Mouse (Mus musculus) midbrain, embryonic 15.5 days (tissue): ENCODE data around the gene Gpc2. TPM values are rescaled to one million over a fixed set of nuclear protein-coding genes. Genes with fewer than 3 reads are reported as not detected.
A peak's percentile ranks its signal among the peaks of the same experiment; 100 is the strongest.

Experiments
- ATAC-seq: fragments of 200-750 bp; cut with Nextera tagmentation; replicated peaks from 2 replicates; pipeline ENCODE4 v1.8.0; 2017; ENCODE audit warnings: moderate TSS enrichment
- H3K27ac ChIP-seq: fragments of 300-500 bp; sonication (generic); 2 replicates; pipeline ENCODE4 v1.5.1; 2015; ENCODE audit warnings: mild to moderate bottlenecking, inconsistent platforms
- H3K27me3 ChIP-seq: fragments of 300-500 bp; sonication (generic); replicated peaks from 2 replicates; pipeline ENCODE4 v1.6.1; 2015; ENCODE audit warnings: inconsistent platforms
- H3K36me3 ChIP-seq: fragments of 300-500 bp; sonication (generic); replicated peaks from 2 replicates; pipeline ENCODE4 v1.6.1; 2015; ENCODE audit warnings: inconsistent platforms
- H3K4me1 ChIP-seq: fragments of 300-500 bp; sonication (generic); 2 replicates; pipeline ENCODE4 v1.6.1; 2015; ENCODE audit warnings: inconsistent platforms
- H3K4me2 ChIP-seq: fragments of 300-500 bp; sonication (generic); 2 replicates; pipeline ENCODE4 v1.6.1; 2015; ENCODE audit warnings: inconsistent platforms, mild to moderate bottlenecking, moderate library complexity
- H3K4me3 ChIP-seq: fragments of 300-500 bp; sonication (generic); 2 replicates; pipeline ENCODE4 v1.5.1; 2015; ENCODE audit warnings: mild to moderate bottlenecking, inconsistent platforms
- H3K9ac ChIP-seq: fragments of 300-500 bp; sonication (generic); 2 replicates; pipeline ENCODE4 v1.6.1; 2015; ENCODE audit warnings: mild to moderate bottlenecking, inconsistent platforms
- H3K9me3 ChIP-seq: fragments of 300-500 bp; sonication (generic); 2 replicates; pipeline ENCODE4 v1.6.1; 2016; ENCODE audit warnings: inconsistent platforms
- WGBS: fragments of 180-500 bp; shearing (Covaris S2); methylation state at CpG from one replicate; pipeline ENCODE4 v1.1.7; 2015; ENCODE audit warnings: mixed read lengths; 5-methylcytosine and 5-hydroxymethylcytosine counted together
- polyA plus RNA-seq: library from polyadenylated mRNA; unstranded; fragments of >200 nt; fragmentation: Nextera tagmentation; extraction: Ambion mirVana; gene quantifications from 2 replicates; pipeline ENCODE4 v1.2.1, GENCODE M21; 2015

The Gpc2 gene
- polyA plus RNA-seq, 1 experiment from 2014 or later: 231 TPM

DNA sequence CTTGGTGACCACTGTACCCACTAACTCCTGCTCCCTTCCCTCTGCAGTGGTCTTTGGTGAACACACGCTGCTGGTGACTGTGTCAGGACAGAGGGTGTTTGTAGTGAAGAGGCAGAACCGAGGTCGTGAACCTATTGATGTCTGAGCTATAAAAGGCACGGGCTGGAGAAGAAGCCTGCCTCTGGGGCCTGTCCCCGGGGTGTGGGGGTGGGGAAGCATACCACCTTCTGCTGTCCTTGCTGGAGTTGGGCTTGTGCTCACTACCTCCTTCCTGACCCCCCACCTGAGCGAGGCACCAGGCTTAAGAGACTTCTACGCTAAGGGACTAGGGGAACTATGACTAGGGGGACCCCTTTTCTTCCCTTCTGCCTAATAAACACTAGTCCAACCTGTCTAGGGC is 20.8 kb downstream of the Gpc2 start:
- H3K4me3 ChIP-seq: no peak overlapping the region
- WGBS: 81% methylated on average over 7 of the region's 7 CpGs
- no peak overlapping the region for H3K4me2 ChIP-seq
- H3K27ac ChIP-seq: no peak overlapping the region
- H3K9ac ChIP-seq: no peak overlapping the region
- H3K36me3 ChIP-seq: peaks cover 21% of the 10 kb centered on the region
- peaks cover 30% of the 10 kb centered on the region for H3K4me1 ChIP-seq
- ATAC-seq: no peak
- no peaks in the 10 kb centered on the region for H3K9me3 ChIP-seq
- no peaks in the 10 kb centered on the region for H3K27me3 ChIP-seq

DNA sequence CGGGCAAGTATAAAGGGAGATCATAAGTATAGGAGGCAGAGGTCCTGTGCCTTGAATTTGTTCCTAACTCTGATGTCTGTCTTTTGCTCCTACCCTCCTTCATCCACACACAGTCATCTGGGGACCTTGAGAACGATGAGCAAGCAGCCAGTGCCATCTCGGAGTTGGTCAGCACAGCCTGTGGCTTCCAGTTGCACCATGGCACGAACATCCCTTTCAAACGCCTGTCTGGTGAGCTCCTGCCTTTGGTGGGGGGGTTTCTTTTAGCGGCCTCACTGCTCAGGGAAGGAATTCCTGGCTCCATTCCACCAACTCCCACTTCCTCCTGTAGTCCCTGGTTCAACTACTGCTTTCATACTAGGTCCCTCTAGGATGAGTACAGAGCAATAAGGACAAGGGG is 21.3 kb downstream of the Gpc2 start:
- ATAC-seq: no peak
- H3K27me3 ChIP-seq: no peaks in the 10 kb centered on the region
- H3K36me3 ChIP-seq: peaks cover 21% of the 10 kb centered on the region
- H3K9me3 ChIP-seq: no peaks in the 10 kb centered on the region
- H3K4me2 ChIP-seq: no peak overlapping the region
- no peak overlapping the region for H3K4me3 ChIP-seq
- H3K9ac ChIP-seq: no peak overlapping the region
- 90% methylated on average over 6 of the region's 6 CpGs for WGBS
- H3K4me1 ChIP-seq: peaks cover 30% of the 10 kb centered on the region
- no peak overlapping the region for H3K27ac ChIP-seq

- no peak for ATAC-seq
- Histone ChIP-seq H3K9me3 (no peaks in the 10 kb centered on the region), H3K36me3 (peaks cover 21% of the 10 kb centered on the region), H3K9ac (no peak overlapping the region), H3K4me1 (peaks cover 29% of the 10 kb centered on the region), H3K4me2 (no peak overlapping the region), H3K4me3 (no peak overlapping the region), H3K27me3 (no peaks in the 10 kb centered on the region), H3K27ac (no peak overlapping the region)
- 84% methylated on average over 3 of the region's 3 CpGs for whole genome bisulfite sequencing
These were observed 21.7 kb downstream of the Gpc2 start for GRCm38 (mm10) chr5:138258078-138258477.

GRCm38 (mm10) chr5:138257585-138257978 is 22.2 kb downstream of the Gpc2 start:
- peaks cover 24% of the 10 kb centered on the region for H3K4me1 ChIP-seq
- H3K4me3 ChIP-seq: no peak overlapping the region
- no peak overlapping the region for H3K4me2 ChIP-seq
- WGBS: 93% methylated on average over 4 of the region's 4 CpGs
- no peaks in the 10 kb centered on the region for H3K9me3 ChIP-seq
- no peak overlapping the region for H3K27ac ChIP-seq
- no peak for ATAC-seq
- no peaks in the 10 kb centered on the region for H3K27me3 ChIP-seq
- peaks cover 21% of the 10 kb centered on the region for H3K36me3 ChIP-seq
- H3K9ac ChIP-seq: no peak overlapping the region

GRCm38 (mm10) chr5:138256966-138257584 is 22.7 kb downstream of the Gpc2 start:
- H3K4me2 ChIP-seq: peak overlapping the region; percentile 84; the same call in 1 of the 2 replicates
- H3K9me3 ChIP-seq: no peaks in the 10 kb centered on the region
- WGBS: 92% methylated on average over 10 of the region's 10 CpGs
- no peaks in the 10 kb centered on the region for H3K27me3 ChIP-seq
- H3K36me3 ChIP-seq: peaks cover 21% of the 10 kb centered on the region
- H3K27ac ChIP-seq: no peak overlapping the region
- H3K4me1 ChIP-seq: peaks cover 19% of the 10 kb centered on the region
- no peak overlapping the region for H3K4me3 ChIP-seq
- no peak for ATAC-seq
- H3K9ac ChIP-seq: no peak overlapping the region

DNA sequence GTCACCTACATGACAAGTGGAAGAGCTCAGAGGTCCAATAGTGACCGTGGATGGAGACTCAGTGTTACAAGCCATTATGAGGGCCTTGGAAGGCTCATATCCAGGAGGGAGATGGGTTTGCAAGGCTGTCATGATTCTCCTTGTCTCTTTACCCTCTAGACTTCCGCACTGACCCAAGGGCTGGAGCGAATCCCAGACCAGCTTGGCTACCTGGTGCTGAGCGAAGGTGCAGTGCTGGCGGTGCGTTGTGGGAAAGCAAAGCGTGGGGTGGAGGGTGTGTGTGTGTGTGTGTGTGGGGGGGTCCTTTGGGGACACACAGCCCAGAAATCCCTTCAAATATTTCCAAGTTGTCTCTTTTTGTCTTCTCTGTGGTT is 23.7 kb downstream of the Gpc2 start:
- Histone ChIP-seq H3K4me2 (peak overlapping the region; percentile 84), H3K4me3 (peak overlapping the region; percentile 73), H3K9ac (peak overlapping the region; percentile 80), H3K9me3 (no peaks in the 10 kb centered on the region), H3K27ac (peak overlapping the region; percentile 91), H3K27me3 (no peaks in the 10 kb centered on the region), H3K36me3 (peaks cover 12% of the 10 kb centered on the region), H3K4me1 (peaks cover 16% of the 10 kb centered on the region)
- ATAC-seq: no peak; the same call in 1 of the 2 replicates
- 18% methylated on average over 7 of the region's 7 CpGs for WGBS

GRCm38 (mm10) chr5:138255353-138256093 is 24.3 kb downstream of the Gpc2 start, which contains the start of gene Lamtor4:
Gene Lamtor4 (plus strand): TSS chr5:138255482.
- WGBS: 0% methylated on average over 38 of the region's 38 CpGs
- peak; percentile 100 for ATAC-seq
- H3K4me3 ChIP-seq: peak within 1 kb of the TSS; percentile 73
- H3K27ac ChIP-seq: peak within 1 kb of the TSS; percentile 91
- peaks cover 16% of the 10 kb centered on the region for H3K4me1 ChIP-seq
- H3K4me2 ChIP-seq: peak within 1 kb of the TSS; percentile 84
- no peaks in the 10 kb centered on the region for H3K27me3 ChIP-seq
- peak within 1 kb of the TSS; percentile 80 for H3K9ac ChIP-seq
- no peaks in the 10 kb centered on the region for H3K9me3 ChIP-seq
- peaks cover 9% of the 10 kb centered on the region for H3K36me3 ChIP-seq

GRCm38 (mm10) chr5:138253061-138253460 is 26.7 kb downstream of the Gpc2 start:
- Histone ChIP-seq H3K4me3 (no peak overlapping the region), H3K36me3 (no peaks in the 10 kb centered on the region), H3K9me3 (no peaks in the 10 kb centered on the region), H3K9ac (no peak overlapping the region), H3K27me3 (no peaks in the 10 kb centered on the region), H3K27ac (no peak overlapping the region), H3K4me1 (peaks cover 16% of the 10 kb centered on the region), H3K4me2 (no peak overlapping the region)
- no peak for ATAC-seq
- WGBS: 94% methylated on average over 3 of the region's 3 CpGs

DNA sequence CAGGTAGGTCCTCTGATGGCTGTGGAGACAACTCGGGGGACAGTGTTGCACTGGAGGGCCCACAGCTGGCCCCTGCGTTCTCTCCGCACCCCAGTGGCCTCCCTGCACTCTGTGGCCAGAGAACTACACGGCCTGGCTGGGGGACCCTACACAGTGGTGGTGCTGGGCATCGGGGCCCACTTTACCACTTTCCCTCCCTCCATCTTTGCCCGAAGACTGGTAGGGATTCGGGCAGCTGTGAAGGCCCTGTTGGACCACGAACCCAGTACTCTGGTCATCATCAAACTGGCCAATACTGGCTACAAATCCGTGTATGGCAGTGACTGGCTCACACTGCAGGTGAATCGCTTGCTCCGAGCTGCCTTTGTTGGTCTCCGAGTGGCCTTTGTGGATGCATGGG is 28.7 kb downstream of the Gpc2 start:
- H3K4me2 ChIP-seq: no peak overlapping the region
- no peaks in the 10 kb centered on the region for H3K27me3 ChIP-seq
- H3K4me3 ChIP-seq: no peak overlapping the region
- H3K36me3 ChIP-seq: no peaks in the 10 kb centered on the region
- 82% methylated on average over 12 of the region's 12 CpGs for WGBS
- H3K27ac ChIP-seq: no peak overlapping the region
- H3K4me1 ChIP-seq: peaks cover 8% of the 10 kb centered on the region
- no peak for ATAC-seq
- no peaks in the 10 kb centered on the region for H3K9me3 ChIP-seq
- H3K9ac ChIP-seq: no peak overlapping the region

- no peaks in the 10 kb centered on the region for H3K9me3 ChIP-seq
These were observed 38.3 kb downstream of the Gpc2 start for GRCm38 (mm10) chr5:138241511-138241910.

GRCm38 (mm10) chr5:138234224-138234623 is 45.6 kb downstream of the Gpc2 start:
- H3K9ac ChIP-seq: no peak overlapping the region

More at GRCm38 (mm10) chr5:138241511-138241910, 38.3 kb downstream of the Gpc2 start:
- WGBS: 49% methylated on average over 2 of the region's 2 CpGs
- Histone ChIP-seq H3K36me3 (no peaks in the 10 kb centered on the region), H3K4me1 (no peaks in the 10 kb centered on the region), H3K4me3 (no peak overlapping the region), H3K27me3 (no peaks in the 10 kb centered on the region), H3K9ac (no peak overlapping the region), H3K4me2 (no peak overlapping the region), H3K27ac (no peak overlapping the region)
- ATAC-seq: no peak

GRCm38 (mm10) chr5:138233778-138234177 is 46.0 kb downstream of the Gpc2 start:
- Histone ChIP-seq H3K4me3 (no peak overlapping the region), H3K9me3 (no peaks in the 10 kb centered on the region), H3K4me1 (no peaks in the 10 kb centered on the region), H3K27ac (no peak overlapping the region), H3K27me3 (no peaks in the 10 kb centered on the region), H3K4me2 (no peak overlapping the region), H3K9ac (no peak overlapping the region), H3K36me3 (no peaks in the 10 kb centered on the region)
- no peak for ATAC-seq
- WGBS: 87% methylated on average over 2 of the region's 2 CpGs

More at GRCm38 (mm10) chr5:138234224-138234623, 45.6 kb downstream of the Gpc2 start:
- Histone ChIP-seq H3K4me1 (no peaks in the 10 kb centered on the region), H3K4me3 (no peak overlapping the region), H3K9me3 (no peaks in the 10 kb centered on the region), H3K36me3 (no peaks in the 10 kb centered on the region), H3K4me2 (no peak overlapping the region), H3K27ac (no peak overlapping the region), H3K27me3 (no peaks in the 10 kb centered on the region)
- no peak for ATAC-seq

DNA sequence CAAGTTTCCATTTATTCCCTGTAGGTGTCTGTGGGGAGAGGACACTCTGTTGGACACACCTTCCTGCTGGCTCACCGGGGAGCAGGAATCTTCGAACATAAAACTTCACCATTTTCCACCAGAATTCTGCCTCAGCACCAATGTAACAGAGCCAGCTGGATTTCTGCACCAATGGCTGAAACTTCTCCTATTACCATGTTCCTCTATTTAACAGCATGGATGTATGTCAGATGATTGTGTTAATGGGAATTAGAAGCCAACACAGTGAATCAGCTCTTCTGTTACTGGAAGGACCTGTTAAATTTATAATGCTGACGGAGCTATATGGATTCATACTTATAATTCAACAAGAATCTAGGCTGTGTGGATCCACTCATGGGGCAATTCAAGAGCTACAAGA is 50.3 kb downstream of the Gpc2 start:
- no peaks in the 10 kb centered on the region for H3K27me3 ChIP-seq
- H3K4me3 ChIP-seq: no peak overlapping the region
- H3K4me1 ChIP-seq: no peaks in the 10 kb centered on the region
- whole genome bisulfite sequencing: 95% methylated on average over 3 of the region's 3 CpGs
- no peak for ATAC-seq
- no peak overlapping the region for H3K9ac ChIP-seq
- H3K9me3 ChIP-seq: no peaks in the 10 kb centered on the region
- H3K36me3 ChIP-seq: no peaks in the 10 kb centered on the region
- H3K4me2 ChIP-seq: no peak overlapping the region
- H3K27ac ChIP-seq: no peak overlapping the region
